Mouse (Mus musculus) myocyte (in vitro differentiated cells): Measurements from ENCODE around the gene Anapc11. TPM values are rescaled to one million over a fixed set of nuclear protein-coding genes. Genes with fewer than 3 reads are reported as not detected.

ENCODE experiments used
- H3K27me3 ChIP-seq: one replicate; pipeline ENCODE4 v1.6.1; 2011; ENCODE audit not compliant: control insufficient read depth, insufficient read depth, insufficient read length
- H3K36me3 ChIP-seq: one replicate; pipeline ENCODE4 v1.6.1; 2011; ENCODE audit not compliant: control insufficient read depth, insufficient read depth
- H3K4me2 ChIP-seq: one replicate; pipeline ENCODE4 v1.6.1; 2011; ENCODE audit warnings: low read depth, control low read depth
- H3K4me3 ChIP-seq: one replicate; pipeline ENCODE4 v1.5.1; 2011; ENCODE audit warnings: mild to moderate bottlenecking, control low read depth, moderate library complexity
- H3K79me2 ChIP-seq: one replicate; pipeline ENCODE4 v1.6.1; 2011; ENCODE audit not compliant: control insufficient read depth, insufficient read depth
- H3ac ChIP-seq: one replicate; pipeline ENCODE4 v1.6.1; 2011; ENCODE audit not compliant: control insufficient read depth, insufficient read length
- CEBPB ChIP-seq: IDR thresholded peaks from 2 replicates; pipeline ENCODE4 v1.6.1; 2011; ENCODE audit warnings: mild to moderate bottlenecking, moderate library complexity; ENCODE audit not compliant: poor library complexity, insufficient read depth, severe bottlenecking
- E2F4 ChIP-seq: IDR thresholded peaks from one replicate; pipeline ENCODE4 v1.6.1; 2011; ENCODE audit warnings: mild to moderate bottlenecking, control low read depth, moderate library complexity; ENCODE audit not compliant: insufficient read depth
- MAX ChIP-seq: IDR thresholded peaks from one replicate; pipeline ENCODE4 v1.6.1; 2011; ENCODE audit warnings: low read depth, mild to moderate bottlenecking, control low read depth
- MYOD1 ChIP-seq, 3 experiments: IDR thresholded peaks; one replicate each; pipeline ENCODE4 v1.6.1; 2011; ENCODE audit warnings: control low read depth in 2 of 3, low read depth in 2 of 3, mild to moderate bottlenecking in 2 of 3, moderate library complexity in 1 of 3; ENCODE audit not compliant: insufficient read length in 2 of 3, control insufficient read depth in 1 of 3
- MYOG ChIP-seq, 3 experiments: IDR thresholded peaks; one replicate each; pipeline ENCODE4 v1.6.1; 2011; ENCODE audit warnings: control low read depth in 2 of 3, low read depth in 2 of 3, mild to moderate bottlenecking in 2 of 3; ENCODE audit not compliant: insufficient read length in 2 of 3, control insufficient read depth in 1 of 3, insufficient read depth in 1 of 3
- POLR2A ChIP-seq: IDR thresholded peaks from one replicate; pipeline ENCODE4 v1.6.1; 2011; ENCODE audit warnings: low read depth, mild to moderate bottlenecking, control low read depth, moderate library complexity; ENCODE audit not compliant: insufficient read length
- POLR2AphosphoS2 ChIP-seq: IDR thresholded peaks from one replicate; pipeline ENCODE4 v1.6.1; 2011; ENCODE audit warnings: low read depth, control low read depth; ENCODE audit not compliant: insufficient read length
- REST ChIP-seq: IDR thresholded peaks from one replicate; pipeline ENCODE4 v1.6.1; 2011; ENCODE audit warnings: mild to moderate bottlenecking, control low read depth, moderate library complexity; ENCODE audit not compliant: insufficient read depth, insufficient read length
- SRF ChIP-seq: IDR thresholded peaks from one replicate; pipeline ENCODE4 v1.6.1; 2011; ENCODE audit warnings: low read depth; ENCODE audit not compliant: control insufficient read depth, insufficient read length
- TCF12 ChIP-seq: IDR thresholded peaks from one replicate; pipeline ENCODE4 v1.6.1; 2011; ENCODE audit warnings: mild to moderate bottlenecking, control low read depth; ENCODE audit not compliant: poor library complexity, insufficient read depth, severe bottlenecking
- TCF3 ChIP-seq: IDR thresholded peaks from one replicate; pipeline ENCODE4 v1.6.1; 2011; ENCODE audit warnings: low read depth, control low read depth; ENCODE audit not compliant: insufficient read length
- USF1 ChIP-seq: IDR thresholded peaks from one replicate; pipeline ENCODE4 v1.6.1; 2011; ENCODE audit warnings: low read depth, mild to moderate bottlenecking, control low read depth, moderate library complexity
- polyA plus RNA-seq: library from polyadenylated mRNA; unstranded; fragments of >200 nt; fragmentation: generic; extraction: Trizol; gene quantifications from one replicate; pipeline ENCODE4 v1.2.1, GENCODE M21; 2012; ENCODE audit warnings: missing spikeins

Anapc11 gene
- polyA plus RNA-seq, 1 experiment = 184 TPM

- Histone ChIP-seq H3K27me3 (no peaks in the 10 kb centered on the region), H3ac (peak overlapping the region; percentile 29), H3K4me2 (peak overlapping the region; percentile 71), H3K36me3 (peaks cover 28% of the 10 kb centered on the region), H3K4me3 (peak overlapping the region; percentile 41), H3K79me2 (peaks cover 41% of the 10 kb centered on the region)
- no peak for TF ChIP-seq POLR2A
- TF ChIP-seq REST = peak; percentile 41
Observed at GRCm38 (mm10) chr11:120623961-120624679, 25.9 kb downstream of the Anapc11 start.

GRCm38 (mm10) chr11:120624680-120625111 lies 26.5 kb downstream of the Anapc11 start:
- H3K4me2 ChIP-seq = peak overlapping the region; percentile 95
- peak overlapping the region; percentile 29 for H3ac ChIP-seq
- H3K36me3 ChIP-seq = peaks cover 27% of the 10 kb centered on the region
- H3K4me3 ChIP-seq = peak overlapping the region; percentile 41
- peaks cover 46% of the 10 kb centered on the region for H3K79me2 ChIP-seq
- no peaks in the 10 kb centered on the region for H3K27me3 ChIP-seq
- no peak for TF ChIP-seq MYOD1 (IDR thresholded peaks at IDR 0.05; ENCODE audit: control insufficient read depth in 1 of 3, insufficient read length in 2 of 3, low read depth in 2 of 3)
- peak; percentile 95 for TF ChIP-seq POLR2AphosphoS2
- TF ChIP-seq POLR2A = peak; percentile 69
- TF ChIP-seq USF1 = no peak
- no peak for TF ChIP-seq MYOG (IDR thresholded peaks at IDR 0.05; ENCODE audit: control insufficient read depth in 1 of 3, insufficient read depth in 1 of 3, insufficient read length in 2 of 3, low read depth in 2 of 3)
- no peak for TF ChIP-seq SRF
- no peak for TF ChIP-seq TCF12

- Histone ChIP-seq H3K79me2 (peaks cover 52% of the 10 kb centered on the region), H3K27me3 (no peaks in the 10 kb centered on the region), H3K4me3 (peak within 1 kb of the TSS; percentile 41), H3K4me2 (peak within 1 kb of the TSS; percentile 95), H3K36me3 (peaks cover 21% of the 10 kb centered on the region), H3ac (peak within 1 kb of the TSS; percentile 29)
- TF ChIP-seq E2F4 (no peak), TCF12 (no peak), TCF3 (no peak), MYOD1 (IDR thresholded peaks at IDR 0.05; ENCODE audit: control insufficient read depth in 1 of 3, insufficient read length in 2 of 3, low read depth in 2 of 3) (no peak), POLR2AphosphoS2 (peak; percentile 83), POLR2A (no peak), SRF (no peak)
Observed at GRCm38 (mm10) chr11:120625152-120625775, 27.0 kb downstream of the Anapc11 start, which contains the start of gene Sirt7. Sirt7 (minus strand) TSS chr11:120625240.

GRCm38 (mm10) chr11:120626785-120627467 lies 28.7 kb downstream of the Anapc11 start:
- TF ChIP-seq E2F4 (no peak), SRF (no peak), USF1 (no peak), MYOD1 (IDR thresholded peaks at IDR 0.05; ENCODE audit: control insufficient read depth in 1 of 3, insufficient read length in 2 of 3, low read depth in 2 of 3) (no peak), TCF3 (no peak), POLR2AphosphoS2 (no peak), TCF12 (no peak), CEBPB (no peak), MAX (no peak), MYOG (IDR thresholded peaks at IDR 0.05; ENCODE audit: control insufficient read depth in 1 of 3, insufficient read depth in 1 of 3, insufficient read length in 2 of 3, low read depth in 2 of 3) (no peak), REST (no peak), POLR2A (no peak)
- Histone ChIP-seq H3K4me3 (no peak overlapping the region), H3K79me2 (peaks cover 69% of the 10 kb centered on the region)

More at GRCm38 (mm10) chr11:120626785-120627467, 28.7 kb downstream of the Anapc11 start:
- Histone ChIP-seq H3K4me2 (no peak overlapping the region), H3K36me3 (peaks cover 17% of the 10 kb centered on the region), H3ac (no peak overlapping the region), H3K27me3 (no peaks in the 10 kb centered on the region)
